Mouse (Mus musculus) heart, embryonic 16.5 days (tissue): ENCODE results near the gene Slc18b1. TPM values are rescaled to one million over a fixed set of nuclear protein-coding genes. Genes with fewer than 3 reads are reported as not detected.

Source experiments
- ATAC-seq: fragments of 200-750 bp; cut with Nextera tagmentation; replicated peaks from 2 replicates; pipeline ENCODE4 v1.8.0; 2017; ENCODE audit warnings: moderate number of reproducible peaks; ENCODE audit not compliant: insufficient read depth, low FRiP score; ENCODE audit errors: extremely low read depth
- H3K27ac ChIP-seq: fragments of 300-500 bp; sonication (generic); 2 replicates; pipeline ENCODE4 v1.5.1; 2014; ENCODE audit warnings: mild to moderate bottlenecking, low read length, control low read depth, moderate library complexity
- H3K27me3 ChIP-seq: fragments of 300-500 bp; sonication (generic); 2 replicates; pipeline ENCODE4 v1.6.1; 2014; ENCODE audit warnings: low read length, mixed read lengths; ENCODE audit not compliant: control insufficient read depth, insufficient read depth
- H3K36me3 ChIP-seq: fragments of 300-500 bp; sonication (generic); 2 replicates; pipeline ENCODE4 v1.6.1; 2014; ENCODE audit not compliant: control insufficient read depth, insufficient read depth
- H3K4me1 ChIP-seq: fragments of 300-500 bp; sonication (generic); 2 replicates; pipeline ENCODE4 v1.6.1; 2014; ENCODE audit warnings: low read length, mixed read lengths; ENCODE audit not compliant: control insufficient read depth, insufficient read depth
- H3K4me2 ChIP-seq: fragments of 300-500 bp; sonication (generic); 2 replicates; pipeline ENCODE4 v1.6.1; 2014; ENCODE audit warnings: low read depth, mild to moderate bottlenecking, control low read depth, low read length
- H3K4me3 ChIP-seq: fragments of 300-500 bp; sonication (generic); 2 replicates; pipeline ENCODE4 v1.5.1; 2014; ENCODE audit warnings: mild to moderate bottlenecking, control low read depth, low read length
- H3K9ac ChIP-seq: fragments of 300-500 bp; sonication (generic); 2 replicates; pipeline ENCODE4 v1.6.1; 2014; ENCODE audit warnings: low read length, control low read depth
- H3K9me3 ChIP-seq: fragments of 300-500 bp; sonication (generic); replicated peaks from 2 replicates; pipeline ENCODE4 v1.6.1; 2016; ENCODE audit warnings: low read length; ENCODE audit not compliant: control insufficient read depth
- WGBS: fragments of 180-500 bp; shearing (Covaris S2); extraction: QIAGEN DNeasy Blood & Tissue Kit; methylation state at CpG from one replicate; pipeline ENCODE4 v1.1.7; 2014; 5-methylcytosine and 5-hydroxymethylcytosine counted together
- polyA plus RNA-seq: library from polyadenylated mRNA; unstranded; fragments of >200 nt; fragmentation: Nextera tagmentation; extraction: Ambion mirVana; gene quantifications from 2 replicates; pipeline ENCODE4 v1.2.1, GENCODE M21; 2015

The Slc18b1 gene
- polyA plus RNA-seq, 1 experiment from 2014 or later: 8.3 TPM

GRCm38 (mm10) chr10:23799933-23800332 is 3.1 kb downstream of the Slc18b1 start:
- Histone ChIP-seq H3K27me3 (no peaks in the 10 kb centered on the region), H3K4me3 (no peak overlapping the region), H3K27ac (no peak overlapping the region), H3K36me3 (peaks cover 9% of the 10 kb centered on the region), H3K4me2 (no peak overlapping the region), H3K4me1 (peaks cover 10% of the 10 kb centered on the region), H3K9ac (no peak overlapping the region), H3K9me3 (no peaks in the 10 kb centered on the region)
- 51% methylated on average over 3 of the region's 3 CpGs for WGBS
- no peak for ATAC-seq

GRCm38 (mm10) chr10:23802911-23803310 is 6.1 kb downstream of the Slc18b1 start:
- Histone ChIP-seq H3K4me1 (no peaks in the 10 kb centered on the region), H3K27me3 (no peaks in the 10 kb centered on the region), H3K4me2 (no peak overlapping the region), H3K4me3 (no peak overlapping the region), H3K36me3 (peaks cover 15% of the 10 kb centered on the region), H3K9me3 (no peaks in the 10 kb centered on the region), H3K9ac (no peak overlapping the region), H3K27ac (no peak overlapping the region)
- 52% methylated on average over 3 of the region's 3 CpGs for WGBS
- ATAC-seq: no peak

- ATAC-seq: no peak
- Histone ChIP-seq H3K4me2 (no peak overlapping the region), H3K4me3 (no peak overlapping the region), H3K27ac (no peak overlapping the region), H3K4me1 (no peaks in the 10 kb centered on the region), H3K27me3 (no peaks in the 10 kb centered on the region), H3K9ac (no peak overlapping the region), H3K9me3 (no peaks in the 10 kb centered on the region), H3K36me3 (peaks cover 17% of the 10 kb centered on the region)
- WGBS: 67% methylated on average over 3 of the region's 3 CpGs
Measured at GRCm38 (mm10) chr10:23804665-23805064, 7.9 kb downstream of the Slc18b1 start.

GRCm38 (mm10) chr10:23806201-23806600 is 9.4 kb downstream of the Slc18b1 start:
- H3K9me3 ChIP-seq: no peaks in the 10 kb centered on the region
- peaks cover 18% of the 10 kb centered on the region for H3K36me3 ChIP-seq
- H3K27ac ChIP-seq: no peak overlapping the region

GRCm38 (mm10) chr10:23811635-23812437 is 15.1 kb downstream of the Slc18b1 start:
- Histone ChIP-seq H3K4me2 (no peak overlapping the region), H3K36me3 (0 out of 2 replicates have a peak, but pooled peaks cover 13% of the 10 kb centered on the region), H3K4me1 (no peaks in the 10 kb centered on the region), H3K27ac (no peak overlapping the region), H3K27me3 (no peaks in the 10 kb centered on the region), H3K4me3 (no peak overlapping the region), H3K9me3 (no peaks in the 10 kb centered on the region), H3K9ac (no peak overlapping the region)
- ATAC-seq: no peak
- WGBS: 69% methylated on average over 9 of the region's 12 CpGs

More at GRCm38 (mm10) chr10:23806201-23806600, 9.4 kb downstream of the Slc18b1 start:
- no peak for ATAC-seq
- H3K4me1 ChIP-seq: no peaks in the 10 kb centered on the region
- no peaks in the 10 kb centered on the region for H3K27me3 ChIP-seq
- 60% methylated on average over 4 of the region's 4 CpGs for WGBS
- H3K4me3 ChIP-seq: no peak overlapping the region
- no peak overlapping the region for H3K4me2 ChIP-seq
- no peak overlapping the region for H3K9ac ChIP-seq

- Histone ChIP-seq H3K9ac (no peak overlapping the region), H3K27me3 (no peaks in the 10 kb centered on the region), H3K27ac (no peak overlapping the region), H3K36me3 (0 out of 2 replicates have a peak, but pooled peaks cover 13% of the 10 kb centered on the region), H3K4me1 (no peaks in the 10 kb centered on the region), H3K9me3 (no peaks in the 10 kb centered on the region), H3K4me3 (no peak overlapping the region), H3K4me2 (no peak overlapping the region)
- ATAC-seq: no peak
Measured at GRCm38 (mm10) chr10:23812438-23812759, 15.6 kb downstream of the Slc18b1 start.

GRCm38 (mm10) chr10:23812852-23813766 is 16.3 kb downstream of the Slc18b1 start:
- Histone ChIP-seq H3K27ac (no peak overlapping the region), H3K4me3 (no peak overlapping the region), H3K4me2 (no peak overlapping the region), H3K9me3 (no peaks in the 10 kb centered on the region), H3K27me3 (no peaks in the 10 kb centered on the region), H3K4me1 (no peaks in the 10 kb centered on the region), H3K9ac (no peak overlapping the region), H3K36me3 (0 out of 2 replicates have a peak, but pooled peaks cover 12% of the 10 kb centered on the region)
- 68% methylated on average over 11 of the region's 11 CpGs for WGBS
- no peak for ATAC-seq

- no peak for ATAC-seq
- H3K4me3 ChIP-seq: no peak overlapping the region
Measured at GRCm38 (mm10) chr10:23815168-23815567, 18.4 kb downstream of the Slc18b1 start.

GRCm38 (mm10) chr10:23816241-23816640 is 19.5 kb downstream of the Slc18b1 start:
- no peak for ATAC-seq
- Histone ChIP-seq H3K9me3 (no peaks in the 10 kb centered on the region), H3K27me3 (no peaks in the 10 kb centered on the region), H3K9ac (no peak overlapping the region), H3K27ac (no peak overlapping the region), H3K36me3 (peaks cover 17% of the 10 kb centered on the region; the same call in 1 of the 2 replicates), H3K4me1 (no peaks in the 10 kb centered on the region), H3K4me3 (no peak overlapping the region), H3K4me2 (no peak overlapping the region)
- WGBS: 69% methylated on average over 7 of the region's 7 CpGs

More at GRCm38 (mm10) chr10:23815168-23815567, 18.4 kb downstream of the Slc18b1 start:
- Histone ChIP-seq H3K27me3 (no peaks in the 10 kb centered on the region), H3K36me3 (peaks cover 17% of the 10 kb centered on the region; the same call in 1 of the 2 replicates), H3K4me1 (no peaks in the 10 kb centered on the region), H3K9me3 (no peaks in the 10 kb centered on the region), H3K9ac (no peak overlapping the region), H3K27ac (no peak overlapping the region), H3K4me2 (no peak overlapping the region)
- 41% methylated on average over 1 of the region's 1 CpGs for WGBS
